Mouse (Mus musculus) embryo, embryonic 10.5 days (tissue): Measurements from ENCODE around the gene Cblc.
A peak's percentile ranks its signal among the peaks of the same experiment; 100 is the strongest.

ENCODE experiments used
- DNase-seq: peaks from one replicate; pipeline ENCODE4 v3.0.0-alpha.2; 2015; ENCODE audit warnings: low spot score

The Cblc gene

GRCm38 (mm10) chr7:19796697-19797588 lies at the start of gene Cblc:
TSS of gene Cblc (minus strand) at chr7:19796809.
- peak; percentile 78 for DNase-seq

GRCm38 (mm10) chr7:19844521-19845171 lies 48.0 kb upstream of the Cblc start:
- no peak for DNase-seq

- DNase-seq = peak; percentile 72
Measured at GRCm38 (mm10) chr7:19843561-19843960, 47.0 kb upstream of the Cblc start.

GRCm38 (mm10) chr7:19842885-19843504 lies 46.4 kb upstream of the Cblc start:
- DNase-seq = no peak

- DNase-seq = no peak
Measured at GRCm38 (mm10) chr7:19841686-19842413, 45.2 kb upstream of the Cblc start.

GRCm38 (mm10) chr7:19840936-19841335 lies 44.3 kb upstream of the Cblc start:
- DNase-seq = no peak

- no peak for DNase-seq
Measured at GRCm38 (mm10) chr7:19840371-19840770, 43.8 kb upstream of the Cblc start.

- no peak for DNase-seq
Measured at GRCm38 (mm10) chr7:19836843-19837242, 40.2 kb upstream of the Cblc start.

GRCm38 (mm10) chr7:19834055-19834454 lies 37.4 kb upstream of the Cblc start:
- no peak for DNase-seq

- no peak for DNase-seq
Measured at GRCm38 (mm10) chr7:19831837-19832236, 35.2 kb upstream of the Cblc start.

- DNase-seq = no peak
Measured at GRCm38 (mm10) chr7:19830682-19831156, 34.1 kb upstream of the Cblc start.

- DNase-seq = no peak
Measured at GRCm38 (mm10) chr7:19829694-19830093, 33.1 kb upstream of the Cblc start.

GRCm38 (mm10) chr7:19826756-19827155 lies 30.1 kb upstream of the Cblc start:
- no peak for DNase-seq

GRCm38 (mm10) chr7:19824182-19824973 lies 27.8 kb upstream of the Cblc start:
- DNase-seq = peak; percentile 90

GRCm38 (mm10) chr7:19823256-19824181 lies 26.9 kb upstream of the Cblc start:
- no peak for DNase-seq

GRCm38 (mm10) chr7:19822604-19823058 lies 26.0 kb upstream of the Cblc start, which contains the start of gene Bcl3:
TSS of gene Bcl3 (minus strand) at chr7:19822770.
- peak; percentile 36 for DNase-seq

GRCm38 (mm10) chr7:19822193-19822592 lies 25.6 kb upstream of the Cblc start:
- no peak for DNase-seq

- no peak for DNase-seq
Measured at GRCm38 (mm10) chr7:19821633-19822032, 25.0 kb upstream of the Cblc start.

- no peak for DNase-seq
Measured at GRCm38 (mm10) chr7:19820347-19821048, 23.9 kb upstream of the Cblc start.
